Mouse (Mus musculus): ENCODE measurements around the gene Atp5j2. TPM values are rescaled to one million over a fixed set of nuclear protein-coding genes. Genes with fewer than 3 reads are reported as not detected.

The Atp5j2 gene
- total and polyA plus RNA-seq, 2 experiments from 2014 or later: 144 to 733 TPM

GRCm38 (mm10) chr5:145164710-145165109 lies 27.2 kb downstream of the Atp5j2 start:
- no peak overlapping the region for H3K9ac ChIP-seq (replicated peaks; ENCODE audit: low read length)
- 63% methylated on average over 3 of the region's 3 CpGs for WGBS

GRCm38 (mm10) chr5:145161361-145161760 lies 30.5 kb downstream of the Atp5j2 start:
- Histone ChIP-seq H3K4me2 (ENCODE audit: low read depth, low read length) (no peak overlapping the region), H3K9ac (replicated peaks; ENCODE audit: low read length) (no peak overlapping the region), H3K9me3 (ENCODE audit: low read length) (no peaks in the 10 kb centered on the region), H3K27ac (no peak overlapping the region), H3K36me3 (ENCODE audit: insufficient read depth, low read length) (peaks cover 50% of the 10 kb centered on the region), H3K27me3 (ENCODE audit: insufficient read depth, low read length) (no peaks in the 10 kb centered on the region), H3K4me3 (ENCODE audit: low read length) (no peak overlapping the region), H3K4me1 (ENCODE audit: insufficient read depth, low read length) (peaks cover 7% of the 10 kb centered on the region)
- 96% methylated on average over 14 of the region's 14 CpGs for WGBS
- no peak for TF ChIP-seq CTCF (IDR thresholded peaks at IDR 0.05; ENCODE audit: low read depth)
- DNase-seq (ENCODE audit: low spot score) (no peak), ATAC-seq (no peak)

More at GRCm38 (mm10) chr5:145164710-145165109, 27.2 kb downstream of the Atp5j2 start:
- no peak for TF ChIP-seq CTCF (IDR thresholded peaks at IDR 0.05; ENCODE audit: low read depth)
- H3K4me2 ChIP-seq (ENCODE audit: low read depth, low read length): no peak overlapping the region
- no peak for ATAC-seq
- peaks cover 29% of the 10 kb centered on the region for H3K36me3 ChIP-seq (ENCODE audit: insufficient read depth, low read length)
- H3K27me3 ChIP-seq (ENCODE audit: insufficient read depth, low read length): no peaks in the 10 kb centered on the region
- H3K9me3 ChIP-seq (ENCODE audit: low read length): no peaks in the 10 kb centered on the region
- H3K4me1 ChIP-seq (ENCODE audit: insufficient read depth, low read length): peaks cover 13% of the 10 kb centered on the region
- DNase-seq (ENCODE audit: low spot score): no peak
- H3K4me3 ChIP-seq (ENCODE audit: low read length): no peak overlapping the region
- H3K27ac ChIP-seq: no peak overlapping the region

GRCm38 (mm10) chr5:145152690-145153089 lies 39.2 kb downstream of the Atp5j2 start:
- DNase-seq (ENCODE audit: low spot score) (no peak), ATAC-seq (no peak)
- Histone ChIP-seq H3K27ac (no peak overlapping the region), H3K36me3 (ENCODE audit: insufficient read depth, low read length) (peaks cover 51% of the 10 kb centered on the region), H3K27me3 (ENCODE audit: insufficient read depth, low read length) (no peaks in the 10 kb centered on the region), H3K4me3 (ENCODE audit: low read length) (no peak overlapping the region), H3K9ac (replicated peaks; ENCODE audit: low read length) (no peak overlapping the region), H3K4me1 (ENCODE audit: insufficient read depth, low read length) (no peaks in the 10 kb centered on the region), H3K4me2 (ENCODE audit: low read depth, low read length) (no peak overlapping the region), H3K9me3 (ENCODE audit: low read length) (no peaks in the 10 kb centered on the region)
- WGBS: 92% methylated on average over 5 of the region's 5 CpGs
- no peak for TF ChIP-seq CTCF (IDR thresholded peaks at IDR 0.05; ENCODE audit: low read depth)

GRCm38 (mm10) chr5:145149294-145149693 lies 42.6 kb downstream of the Atp5j2 start:
- no peak for ATAC-seq
- Histone ChIP-seq H3K27ac (no peak overlapping the region), H3K9me3 (ENCODE audit: low read length) (no peaks in the 10 kb centered on the region), H3K27me3 (ENCODE audit: insufficient read depth, low read length) (no peaks in the 10 kb centered on the region), H3K36me3 (ENCODE audit: insufficient read depth, low read length) (peaks cover 70% of the 10 kb centered on the region), H3K4me3 (ENCODE audit: low read length) (no peak overlapping the region), H3K9ac (replicated peaks; ENCODE audit: low read length) (no peak overlapping the region), H3K4me1 (ENCODE audit: insufficient read depth, low read length) (no peaks in the 10 kb centered on the region), H3K4me2 (ENCODE audit: low read depth, low read length) (no peak overlapping the region)
- no peak for DNase-seq (ENCODE audit: low spot score)
- no peak for TF ChIP-seq CTCF (IDR thresholded peaks at IDR 0.05; ENCODE audit: low read depth)
- whole genome bisulfite sequencing: 92% methylated on average over 6 of the region's 6 CpGs

- H3K27ac ChIP-seq: no peak overlapping the region
- no peak for TF ChIP-seq CTCF (IDR thresholded peaks at IDR 0.05; ENCODE audit: low read depth)
- peaks cover 75% of the 10 kb centered on the region for H3K36me3 ChIP-seq (ENCODE audit: insufficient read depth, low read length)
- no peak for DNase-seq (ENCODE audit: low spot score)
- no peaks in the 10 kb centered on the region for H3K27me3 ChIP-seq (ENCODE audit: insufficient read depth, low read length)
- no peak overlapping the region for H3K9ac ChIP-seq (replicated peaks; ENCODE audit: low read length)
- ATAC-seq: no peak
- H3K4me3 ChIP-seq (ENCODE audit: low read length): no peak overlapping the region
- WGBS: 88% methylated on average over 5 of the region's 5 CpGs
- no peaks in the 10 kb centered on the region for H3K9me3 ChIP-seq (ENCODE audit: low read length)
- H3K4me1 ChIP-seq (ENCODE audit: insufficient read depth, low read length): no peaks in the 10 kb centered on the region
- no peak overlapping the region for H3K4me2 ChIP-seq (ENCODE audit: low read depth, low read length)
Observed at GRCm38 (mm10) chr5:145147748-145148147, 44.1 kb downstream of the Atp5j2 start.

- Histone ChIP-seq H3K36me3 (ENCODE audit: insufficient read depth, low read length) (peaks cover 28% of the 10 kb centered on the region), H3K9me3 (ENCODE audit: low read length) (no peaks in the 10 kb centered on the region), H3K27ac (peak overlapping the region; percentile 95), H3K4me3 (ENCODE audit: low read length) (peak overlapping the region; percentile 99), H3K9ac (replicated peaks; ENCODE audit: low read length) (peak overlapping the region; percentile 86), H3K27me3 (ENCODE audit: insufficient read depth, low read length) (no peaks in the 10 kb centered on the region), H3K4me1 (ENCODE audit: insufficient read depth, low read length) (peaks cover 18% of the 10 kb centered on the region), H3K4me2 (ENCODE audit: low read depth, low read length) (peak overlapping the region; percentile 97)
- ATAC-seq: no peak
- no peak for DNase-seq (ENCODE audit: low spot score)
- no peak for TF ChIP-seq CTCF (IDR thresholded peaks at IDR 0.05; ENCODE audit: low read depth)
- WGBS: under 1% methylated on average over 18 of the region's 18 CpGs
Observed at GRCm38 (mm10) chr5:145140611-145141010, 51.3 kb downstream of the Atp5j2 start.

GRCm38 (mm10) chr5:145139571-145140519 lies 52.0 kb downstream of the Atp5j2 start, which contains the start of the genes Pdap1 and Bud31:
Pdap1 (minus strand) TSS chr5:145140238.
Bud31 (plus strand) TSS chr5:145140362.
- under 1% methylated on average over 82 of the region's 84 CpGs for WGBS
- peak within 1 kb of the TSS; percentile 86 for H3K9ac ChIP-seq (replicated peaks; ENCODE audit: low read length)
- DNase-seq (ENCODE audit: low spot score): peak; percentile 97
- peak; percentile 32 for TF ChIP-seq CTCF (IDR thresholded peaks at IDR 0.05; ENCODE audit: low read depth)
- H3K4me3 ChIP-seq (ENCODE audit: low read length): peak within 1 kb of the TSS; percentile 99
- H3K9me3 ChIP-seq (ENCODE audit: low read length): no peaks in the 10 kb centered on the region
- H3K27ac ChIP-seq: peak within 1 kb of the TSS; percentile 95
- ATAC-seq: peak; percentile 95
- H3K36me3 ChIP-seq (ENCODE audit: insufficient read depth, low read length): peaks cover 26% of the 10 kb centered on the region
- H3K4me2 ChIP-seq (ENCODE audit: low read depth, low read length): peak within 1 kb of the TSS; percentile 97
- H3K4me1 ChIP-seq (ENCODE audit: insufficient read depth, low read length): peaks cover 18% of the 10 kb centered on the region
- H3K27me3 ChIP-seq (ENCODE audit: insufficient read depth, low read length): no peaks in the 10 kb centered on the region
